In genomic region chr10:128192030-128192766, GRCm38 (mm10) we compare ENCODE assay signal across 18 mouse cellular contexts. TPM values are rescaled to one million over a fixed set of nuclear protein-coding genes. Genes with fewer than 3 reads are reported as not detected.
A peak's percentile ranks its signal among the peaks of the same experiment; 100 is the strongest.
DNase-seq lines count a peak whose midpoint lies in the region; ATAC-seq and TF ChIP-seq lines count a peak whose summit lies in the region.
"Not testable (repeated sequence)": the region's sequence is repeated elsewhere in the genome, so short reads cannot be mapped to it uniquely, and the experiment has no call there.
"Had no signal": no experiment of that assay in that cellular context is flagged by ENCODE, and none has a peak within 500 bp of the region (broad histone marks: within the 10 kb centered on the region; RNA-seq: fewer than 3 reads in every experiment).

No protein-coding gene starts in this region.

- H3K36me3 ChIP-seq in CH12.LX (replicated peaks in 1 of 2; ENCODE audit: control insufficient read depth in 1 of 2, insufficient read depth in 1 of 2, low read length in 1 of 2); intestine, postnatal 0 days (ENCODE audit: control insufficient read depth, insufficient read depth); midbrain, embryonic 11.5 days (ENCODE audit: control insufficient read depth, insufficient read depth, low read length); stomach, postnatal 0 days (ENCODE audit: control insufficient read depth, insufficient read depth, low read length): not testable (repeated sequence)
- peaks cover 0 to 15% of the 10 kb centered on the region in 2 experiments; a peak in 2 of 4 replicates for H3K36me3 ChIP-seq in MEL (ENCODE audit: control insufficient read depth in 1 of 2, insufficient read depth in 2 of 2, low read length in 2 of 2)

- dilution Hi-C loops in CH12.LX (cut with MboI; ENCODE audit: extremely low pct_ligation_motif_present, extremely low pct_unique_long_range_greater_than_20kb, low sequenced_read_pairs) = not testable (repeated sequence)

- H3K79me2 ChIP-seq in CH12.LX (replicated peaks; ENCODE audit: control insufficient read depth, extremely low read depth, insufficient read depth, poor library complexity, severe bottlenecking); MEL (ENCODE audit: control insufficient read depth, insufficient read depth, low read length, poor library complexity): not testable (repeated sequence)

- H3K9me3 ChIP-seq in CH12.LX (replicated peaks; ENCODE audit: low read length); MEL (replicated peaks; ENCODE audit: insufficient read depth, low read length); intestine, postnatal 0 days (ENCODE audit: control insufficient read depth); midbrain, embryonic 11.5 days (ENCODE audit: control insufficient read depth, low read length); stomach, postnatal 0 days (ENCODE audit: control insufficient read depth, low read length): not testable (repeated sequence)

- H3K4me2 ChIP-seq in CH12.LX (ENCODE audit: insufficient read depth, low read depth, poor library complexity, severe bottlenecking); intestine, postnatal 0 days (replicated peaks; ENCODE audit: low read depth); midbrain, embryonic 11.5 days; stomach, postnatal 0 days (replicated peaks; ENCODE audit: low read depth): not testable (repeated sequence)

- not testable (repeated sequence) for H3K4me3 ChIP-seq in CH12.LX (replicated peaks in 1 of 3; ENCODE audit: low read depth in 2 of 3, low read length in 2 of 3, poor library complexity in 1 of 3); MEL (ENCODE audit: control insufficient read depth in 1 of 2, insufficient read depth in 1 of 2, low read depth in 2 of 2, low read length in 2 of 2); intestine, postnatal 0 days (ENCODE audit: low read depth, low read length); layer of hippocampus, adult 2 months; midbrain, embryonic 11.5 days (ENCODE audit: low read depth, low read length); stomach, postnatal 0 days (ENCODE audit: low read depth, low read length)

- in situ Hi-C loops in CH12.LX (cut with MboI; ENCODE audit: low pct_ligation_motif_present, low pct_unique_long_range_greater_than_20kb, low sequenced_read_pairs) = loop anchor here (5.0 to 25.0 kb wide), 2 partner anchors 100 to 255 kb away; partner anchors contain the start of gene Baz2a

- not testable (repeated sequence) for TF ChIP-seq CTCF in CH12.LX (conservative IDR thresholded peaks at IDR 0.05 in 1 of 2, IDR thresholded peaks at IDR 0.05 in 1 of 2; ENCODE audit: low read depth in 2 of 2, low read length in 2 of 2)
- TF ChIP-seq CTCF in MEL (IDR thresholded peaks at IDR 0.05 in 2 of 3, conservative IDR thresholded peaks at IDR 0.05 in 1 of 3; ENCODE audit: control insufficient read depth in 1 of 3, insufficient read depth in 1 of 3, low read depth in 2 of 3, low read length in 3 of 3, poor library complexity in 1 of 3, severe bottlenecking in 1 of 3) = peak in 1 of 3 experiments; percentile 3; a peak in 1 of 6 replicates
- 0 out of 2 replicates have a peak, but pooled peaks have one; percentile 2 for TF ChIP-seq CTCF in intestine, postnatal 0 days (IDR thresholded peaks at IDR 0.05; ENCODE audit: low read depth)
- 0 out of 2 replicates have a peak, but pooled peaks have one; percentile 9 for TF ChIP-seq CTCF in layer of hippocampus, adult 2 months (conservative IDR thresholded peaks at IDR 0.05)
- 0 out of 2 replicates have a peak, but pooled peaks have one; percentile 2 for TF ChIP-seq CTCF in stomach, postnatal 0 days (IDR thresholded peaks at IDR 0.05; ENCODE audit: low read depth)

- not testable (repeated sequence) for TF ChIP-seq RAD21 in CH12.LX (IDR thresholded peaks at IDR 0.05; ENCODE audit: low read depth, low read length); MEL (IDR thresholded peaks at IDR 0.05; ENCODE audit: low read depth, low read length)

- not testable (repeated sequence) for ATAC-seq in intestine, postnatal 0 days; midbrain, embryonic 11.5 days (ENCODE audit: low FRiP score); stomach, postnatal 0 days (ENCODE audit: low FRiP score, low TSS enrichment)

- peaks cover 15% of the 10 kb centered on the region for H3K27me3 ChIP-seq in CH12.LX (replicated peaks)
- not testable (repeated sequence) for H3K27me3 ChIP-seq in MEL (ENCODE audit: control insufficient read depth in 1 of 2, insufficient read depth in 2 of 2, low read length in 2 of 2); intestine, postnatal 0 days (replicated peaks; ENCODE audit: control insufficient read depth, insufficient read depth, low read length); stomach, postnatal 0 days (ENCODE audit: control insufficient read depth, insufficient read depth, low read length)
- peaks cover 17% of the 10 kb centered on the region for H3K27me3 ChIP-seq in midbrain, embryonic 11.5 days (ENCODE audit: control insufficient read depth, insufficient read depth, low read length)

- WGBS in intestine, postnatal 0 days = 93% methylated on average over 3 of the region's 3 CpGs
- WGBS in midbrain, embryonic 11.5 days = 90% methylated on average over 3 of the region's 3 CpGs
- WGBS in stomach, postnatal 0 days = 89% methylated on average over 3 of the region's 3 CpGs

- H3K9ac ChIP-seq in CH12.LX (ENCODE audit: insufficient read depth, low read depth); MEL (ENCODE audit: control insufficient read depth, low read depth, low read length, poor library complexity, severe bottlenecking); intestine, postnatal 0 days (ENCODE audit: low read depth, low read length); midbrain, embryonic 11.5 days (ENCODE audit: low read length); stomach, postnatal 0 days (ENCODE audit: low read length): not testable (repeated sequence)

- not testable (repeated sequence) for H3K27ac ChIP-seq in CH12.LX (ENCODE audit: insufficient read depth, low read depth); MEL (ENCODE audit: control insufficient read depth, low read depth, low read length); intestine, postnatal 0 days (ENCODE audit: low read depth, low read length); layer of hippocampus, adult 2 months; midbrain, embryonic 11.5 days (ENCODE audit: low read depth, low read length); stomach, postnatal 0 days (replicated peaks)

- not testable (repeated sequence) for TF ChIP-seq EP300 in CH12.LX (IDR thresholded peaks at IDR 0.05; ENCODE audit: low read length); MEL (IDR thresholded peaks at IDR 0.05; ENCODE audit: low read depth in 1 of 2, low read length in 2 of 2); stomach, postnatal 0 days (optimal IDR thresholded peaks at IDR 0.05)

- H3K4me1 ChIP-seq in CH12.LX (ENCODE audit: control insufficient read depth in 1 of 2, insufficient read depth in 2 of 2) = peaks cover 9 to 18% of the 10 kb centered on the region in 2 experiments; a peak in 3 of 4 replicates
- H3K4me1 ChIP-seq in MEL (ENCODE audit: control insufficient read depth in 1 of 2, insufficient read depth in 2 of 2, low read length in 2 of 2) = peaks cover 3 to 24% of the 10 kb centered on the region in 2 experiments; a peak in 3 of 4 replicates
- H3K4me1 ChIP-seq in intestine, postnatal 0 days (replicated peaks; ENCODE audit: control insufficient read depth, insufficient read depth, low read length); midbrain, embryonic 11.5 days (ENCODE audit: control insufficient read depth, insufficient read depth, low read length); stomach, postnatal 0 days (replicated peaks; ENCODE audit: control insufficient read depth, insufficient read depth): not testable (repeated sequence)

- DNase-seq in CH12.LX (ENCODE audit: extremely low read depth); layer of hippocampus, adult 2 months (ENCODE audit: low spot score in 2 of 2); stomach, postnatal 0 days (ENCODE audit: low spot score): not testable (repeated sequence)
- DNase-seq in MEL (ENCODE audit: low read depth, low spot score) = peak; percentile 49
- peak; percentile 75 for DNase-seq in midbrain, embryonic 11.5 days (ENCODE audit: low spot score, missing footprints)

- TF ChIP-seq POLR2A in CH12.LX (IDR thresholded peaks at IDR 0.05; ENCODE audit: low read depth, low read length); MEL (IDR thresholded peaks at IDR 0.05; ENCODE audit: control insufficient read depth in 1 of 2, insufficient read depth in 1 of 2, low read depth in 1 of 2, low read length in 2 of 2, poor library complexity in 1 of 2): not testable (repeated sequence)

RNA-seq across cellular contexts. Expression of gene Gls2, which starts 2.1 kb away (rescaled TPM):
- total RNA-seq in CH12.LX (2012; rRNA removed) (1.8 and 2.2 TPM in 2 replicates), CH12.LX (2014; rRNA removed) (1.9 and 2.0 TPM in 2 replicates), MEL (2012; rRNA removed) (11.8 and 15.6 TPM in 2 replicates)
- polyA plus RNA-seq in CH12.LX (2012; ENCODE audit: insufficient read length, low read depth) (0.86 and 1.8 TPM in 2 replicates), MEL (2012; ENCODE audit: insufficient read depth in 1 of 2, insufficient read length in 2 of 2, low read depth in 1 of 2, low replicate concordance in 2 of 2, missing spikeins in 1 of 2) (10 to 100 TPM in 1 of 2 experiments, not detected in 1; 17.8 TPM)
- polyA plus RNA-seq in intestine, postnatal 0 days (2015; fragmentation: Nextera tagmentation; extraction: Ambion mirVana) = 0.37 and 0.42 TPM in 2 replicates
- total RNA-seq in layer of hippocampus, adult 2 months (2021) = 10 to 100 TPM; 20.1 to 21.0 TPM
- 0.72 and 0.82 TPM in 2 replicates for polyA plus RNA-seq in midbrain, embryonic 11.5 days (2014; fragmentation: Nextera tagmentation; extraction: Ambion mirVana)
- 0.53 and 0.64 TPM in 2 replicates for polyA plus RNA-seq in stomach, postnatal 0 days (2015; fragmentation: Nextera tagmentation; extraction: Ambion mirVana)

RNA-seq across cellular contexts. Expression of gene Rbms2, which starts 12.1 kb away (rescaled TPM):
- 9.4 and 9.8 TPM in 2 replicates for total RNA-seq in CH12.LX (2012; rRNA removed)
- 8.5 and 9.1 TPM in 2 replicates for total RNA-seq in CH12.LX (2014; rRNA removed)
- 36.6 and 48.2 TPM in 2 replicates for polyA plus RNA-seq in CH12.LX (2012; ENCODE audit: insufficient read length, low read depth)
- 5.1 and 5.8 TPM in 2 replicates for total RNA-seq in MEL (2012; rRNA removed)
- polyA plus RNA-seq in MEL (2012; ENCODE audit: insufficient read depth in 1 of 2, insufficient read length in 2 of 2, low read depth in 1 of 2, low replicate concordance in 2 of 2, missing spikeins in 1 of 2) = 10 to 100 TPM in 1 of 2 experiments, not detected in 1; 23.5 TPM
- 11.2 and 11.7 TPM in 2 replicates for polyA plus RNA-seq in intestine, postnatal 0 days (2015; fragmentation: Nextera tagmentation; extraction: Ambion mirVana)
- total RNA-seq in layer of hippocampus, adult 2 months (2021) = 10 to 100 TPM; 12.7 to 12.8 TPM
- polyA plus RNA-seq in midbrain, embryonic 11.5 days (2014; fragmentation: Nextera tagmentation; extraction: Ambion mirVana) = 19.7 TPM in 2 replicates
- 15.5 and 17.0 TPM in 2 replicates for polyA plus RNA-seq in stomach, postnatal 0 days (2015; fragmentation: Nextera tagmentation; extraction: Ambion mirVana)

RNA-seq across cellular contexts. Expression of gene Spryd4, which starts 19.4 kb away (rescaled TPM):
- total RNA-seq in CH12.LX (2012; rRNA removed) (24.2 and 32.4 TPM in 2 replicates), CH12.LX (2014; rRNA removed) (48.8 and 50.2 TPM in 2 replicates), MEL (2012; rRNA removed) (13.8 and 17.2 TPM in 2 replicates)
- polyA plus RNA-seq in CH12.LX (2012; ENCODE audit: insufficient read length, low read depth) (38.6 and 39.2 TPM in 2 replicates), MEL (2012; ENCODE audit: insufficient read depth in 1 of 2, insufficient read length in 2 of 2, low read depth in 1 of 2, low replicate concordance in 2 of 2, missing spikeins in 1 of 2) (10 to 100 TPM in 1 of 2 experiments, not detected in 1; 19.6 TPM)
- 22.9 and 23.2 TPM in 2 replicates for polyA plus RNA-seq in intestine, postnatal 0 days (2015; fragmentation: Nextera tagmentation; extraction: Ambion mirVana)
- total RNA-seq in layer of hippocampus, adult 2 months (2021) = 10 to 100 TPM in 1 of 2 experiments, 1 to 10 TPM in 1; 9.5 to 10.4 TPM
- polyA plus RNA-seq in midbrain, embryonic 11.5 days (2014; fragmentation: Nextera tagmentation; extraction: Ambion mirVana) = 25.7 and 27.5 TPM in 2 replicates
- 25.6 and 26.1 TPM in 2 replicates for polyA plus RNA-seq in stomach, postnatal 0 days (2015; fragmentation: Nextera tagmentation; extraction: Ambion mirVana)

RNA-seq across cellular contexts. Expression of gene Mip, which starts 33.4 kb away (rescaled TPM):
- total RNA-seq in CH12.LX (2012; rRNA removed) = not detected in 2 replicates
- not detected in 2 replicates for total RNA-seq in CH12.LX (2014; rRNA removed)
- polyA plus RNA-seq in CH12.LX (2012; ENCODE audit: insufficient read length, low read depth) = not detected in 2 replicates
- total RNA-seq in MEL (2012; rRNA removed) = not detected in 2 replicates
- polyA plus RNA-seq in MEL (2012; ENCODE audit: insufficient read depth in 1 of 2, insufficient read length in 2 of 2, low read depth in 1 of 2, low replicate concordance in 2 of 2, missing spikeins in 1 of 2) = under 1 TPM in 1 of 2 experiments, not detected in 1; 0.04 TPM
- polyA plus RNA-seq in intestine, postnatal 0 days (2015; fragmentation: Nextera tagmentation; extraction: Ambion mirVana) = not detected in 2 replicates
- not detected for total RNA-seq in layer of hippocampus, adult 2 months (2021)
- polyA plus RNA-seq in midbrain, embryonic 11.5 days (2014; fragmentation: Nextera tagmentation; extraction: Ambion mirVana) = 0.12 TPM in 1 of 2 replicates, not detected in the other
- not detected in 2 replicates for polyA plus RNA-seq in stomach, postnatal 0 days (2015; fragmentation: Nextera tagmentation; extraction: Ambion mirVana)
- total RNA-seq: adrenal gland, adult 18-20 months; adrenal gland, adult 2 months; adrenal gland, adult 8-10 months; adrenal gland, postnatal 10 days; adrenal gland, postnatal 14 days; adrenal gland, postnatal 25 days; adrenal gland, postnatal 36 days; adrenal gland, postnatal 4 days had no signal
- polyA plus RNA-seq: activated CD4-positive, CD25-positive, alpha-beta regulatory T cell, adult 4 months; adrenal gland, adult 2 months; C2C12; CD4-positive, CD25-positive, alpha-beta regulatory T cell, adult 4 months; cerebellum, adult 2 months had no signal

RNA-seq across cellular contexts. Expression of gene Timeless, which starts 39.7 kb away (rescaled TPM):
- 47.2 and 51.5 TPM in 2 replicates for total RNA-seq in CH12.LX (2012; rRNA removed)
- 31.7 and 38.6 TPM in 2 replicates for total RNA-seq in CH12.LX (2014; rRNA removed)
- polyA plus RNA-seq in CH12.LX (2012; ENCODE audit: insufficient read length, low read depth) = 65.9 and 80.3 TPM in 2 replicates
- total RNA-seq in MEL (2012; rRNA removed) = 49.3 and 50.2 TPM in 2 replicates
- polyA plus RNA-seq in MEL (2012; ENCODE audit: insufficient read depth in 1 of 2, insufficient read length in 2 of 2, low read depth in 1 of 2, low replicate concordance in 2 of 2, missing spikeins in 1 of 2) = 100 to 1,000 TPM in 1 of 2 experiments, 10 to 100 TPM in 1; 89.8 to 627 TPM
- polyA plus RNA-seq in intestine, postnatal 0 days (2015; fragmentation: Nextera tagmentation; extraction: Ambion mirVana) = 8.6 and 10.6 TPM in 2 replicates
- total RNA-seq in layer of hippocampus, adult 2 months (2021) = 1 to 10 TPM; 5.4 to 6.4 TPM
- 48.1 and 52.5 TPM in 2 replicates for polyA plus RNA-seq in midbrain, embryonic 11.5 days (2014; fragmentation: Nextera tagmentation; extraction: Ambion mirVana)
- 8.9 and 10.5 TPM in 2 replicates for polyA plus RNA-seq in stomach, postnatal 0 days (2015; fragmentation: Nextera tagmentation; extraction: Ambion mirVana)
